Mouse (Mus musculus) v-Abl transformed pro-B cells (cell line): ENCODE measurements around the gene Gm10300.

ENCODE experiments used
- in situ Hi-C, 2 experiments: fragments of 400-800 bp; cut with MboI; formaldehyde crosslinking; loops; one replicate each; pipeline ENCODE4 v1.15.1; 2025; ENCODE audit not compliant: unreplicated experiment in 2 of 2

Gene Gm10300

GRCm38 (mm10) chr4:132076480-132077405 is 2.2 kb downstream of the Gm10300 start:
- in situ Hi-C loops: loop anchor here in 1 of 2 experiments (5.0 kb wide), 3 partner anchors 99 to 209 kb away; no protein-coding TSS in a partner anchor

- in situ Hi-C loops: loop anchor here in 1 of 2 experiments (5.0 kb wide), 3 partner anchors 100 to 210 kb away; no protein-coding TSS in a partner anchor
Measured at GRCm38 (mm10) chr4:132077445-132077844, 2.9 kb downstream of the Gm10300 start.

GRCm38 (mm10) chr4:132078296-132078714 is 3.8 kb downstream of the Gm10300 start:
- in situ Hi-C loops: loop anchor here in 1 of 2 experiments (5.0 kb wide), 3 partner anchors 101 to 211 kb away; no protein-coding TSS in a partner anchor

- in situ Hi-C loops: loop anchor here (5.0 to 10.0 kb wide), 9 partner anchors 102 to 1117 kb away; no protein-coding TSS in a partner anchor
Measured at GRCm38 (mm10) chr4:132079555-132080275, 5.2 kb downstream of the Gm10300 start.

GRCm38 (mm10) chr4:132080492-132080983 is 6.0 kb downstream of the Gm10300 start:
- in situ Hi-C loops: loop anchor here (5.0 to 10.0 kb wide), 7 partner anchors 108 to 1118 kb away; no protein-coding TSS in a partner anchor

- in situ Hi-C loops: loop anchor here (5.0 to 10.0 kb wide), 5 partner anchors 260 to 850 kb away; partner anchors contain the start of gene Sesn2 (in 1 of the 2)
Measured at GRCm38 (mm10) chr4:132085114-132085513, 10.6 kb downstream of the Gm10300 start.

GRCm38 (mm10) chr4:132088921-132089320 is 14.4 kb downstream of the Gm10300 start:
- in situ Hi-C loops: loop anchor here (5.0 to 10.0 kb wide), 5 partner anchors 256 to 846 kb away; partner anchors contain the start of gene Sesn2 (in 1 of the 2)

- in situ Hi-C loops: loop anchor here (5.0 to 10.0 kb wide), 4 partner anchors 82 to 419 kb away; partner anchors contain the start of gene Sesn2 (in 1 of the 2)
Measured at GRCm38 (mm10) chr4:132093136-132093535, 18.6 kb downstream of the Gm10300 start.

GRCm38 (mm10) chr4:132093928-132094327 is 19.4 kb downstream of the Gm10300 start:
- in situ Hi-C loops: loop anchor here (5.0 to 10.0 kb wide), 4 partner anchors 81 to 418 kb away; partner anchors contain the start of gene Sesn2 (in 1 of the 2)

GRCm38 (mm10) chr4:132095043-132095442 is 20.5 kb downstream of the Gm10300 start:
- in situ Hi-C loops: loop anchor here in 1 of 2 experiments (10.0 kb wide), 1 partner anchor 80 kb away; no protein-coding TSS in a partner anchor

- in situ Hi-C loops: loop anchor here in 1 of 2 experiments (10.0 kb wide), 1 partner anchor 75 kb away; no protein-coding TSS in a partner anchor
Measured at GRCm38 (mm10) chr4:132099548-132099947, 25.1 kb downstream of the Gm10300 start.

- in situ Hi-C loops: loop anchor here in 1 of 2 experiments (5.0 kb wide), 1 partner anchor 1144 kb away; no protein-coding TSS in a partner anchor
Measured at GRCm38 (mm10) chr4:132101152-132101551, 26.7 kb downstream of the Gm10300 start.

GRCm38 (mm10) chr4:132108221-132108620 is 33.7 kb downstream of the Gm10300 start:
- in situ Hi-C loops: no loop called here

GRCm38 (mm10) chr4:132111227-132111626 is 36.7 kb downstream of the Gm10300 start:
- in situ Hi-C loops: no loop called here

GRCm38 (mm10) chr4:132113411-132114095 is 39.1 kb downstream of the Gm10300 start:
- in situ Hi-C loops: no loop called here

- in situ Hi-C loops: no loop called here
Measured at GRCm38 (mm10) chr4:132116315-132116714, 41.8 kb downstream of the Gm10300 start.

GRCm38 (mm10) chr4:132119566-132119965 is 45.1 kb downstream of the Gm10300 start:
- in situ Hi-C loops: no loop called here

GRCm38 (mm10) chr4:132121674-132122073 is 47.2 kb downstream of the Gm10300 start:
- in situ Hi-C loops: no loop called here

GRCm38 (mm10) chr4:132123166-132123565 is 48.7 kb downstream of the Gm10300 start:
- in situ Hi-C loops: no loop called here
